Mouse (Mus musculus) testis, postnatal 14 days (tissue): ENCODE measurements at regions not wholly inside any gene's neighbourhood (a gene's known extent, or its start where the extent isn't known, plus 50 kb on each side); places are given as distances from the start of the nearest gene placed in this dataset.

Experiments
- DNase-seq: peaks from one replicate; pipeline ENCODE4 v3.0.0; 2021; ENCODE audit warnings: low spot score

DNA sequence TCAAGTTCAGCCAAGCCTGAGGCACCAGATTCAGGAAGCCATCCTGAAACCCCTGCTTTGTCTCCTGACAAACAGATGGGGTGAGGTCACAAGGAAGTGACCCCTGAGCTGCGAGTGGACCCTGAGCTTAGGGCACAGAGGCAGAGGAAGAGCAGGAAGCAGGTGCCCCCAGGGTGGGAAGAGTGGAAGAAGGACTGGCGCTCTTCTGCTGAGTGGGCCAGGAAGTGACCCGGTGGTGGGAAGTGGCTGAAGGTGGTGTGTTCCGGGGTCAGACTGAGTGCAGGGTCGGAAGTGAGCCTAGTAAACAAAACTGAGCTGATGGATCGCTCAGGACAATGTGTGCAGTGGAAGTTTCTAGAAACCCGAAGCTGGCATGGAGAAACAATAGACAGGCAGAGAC lies 57.2 kb upstream of the Unc5b start:
- DNase-seq = no peak

DNA sequence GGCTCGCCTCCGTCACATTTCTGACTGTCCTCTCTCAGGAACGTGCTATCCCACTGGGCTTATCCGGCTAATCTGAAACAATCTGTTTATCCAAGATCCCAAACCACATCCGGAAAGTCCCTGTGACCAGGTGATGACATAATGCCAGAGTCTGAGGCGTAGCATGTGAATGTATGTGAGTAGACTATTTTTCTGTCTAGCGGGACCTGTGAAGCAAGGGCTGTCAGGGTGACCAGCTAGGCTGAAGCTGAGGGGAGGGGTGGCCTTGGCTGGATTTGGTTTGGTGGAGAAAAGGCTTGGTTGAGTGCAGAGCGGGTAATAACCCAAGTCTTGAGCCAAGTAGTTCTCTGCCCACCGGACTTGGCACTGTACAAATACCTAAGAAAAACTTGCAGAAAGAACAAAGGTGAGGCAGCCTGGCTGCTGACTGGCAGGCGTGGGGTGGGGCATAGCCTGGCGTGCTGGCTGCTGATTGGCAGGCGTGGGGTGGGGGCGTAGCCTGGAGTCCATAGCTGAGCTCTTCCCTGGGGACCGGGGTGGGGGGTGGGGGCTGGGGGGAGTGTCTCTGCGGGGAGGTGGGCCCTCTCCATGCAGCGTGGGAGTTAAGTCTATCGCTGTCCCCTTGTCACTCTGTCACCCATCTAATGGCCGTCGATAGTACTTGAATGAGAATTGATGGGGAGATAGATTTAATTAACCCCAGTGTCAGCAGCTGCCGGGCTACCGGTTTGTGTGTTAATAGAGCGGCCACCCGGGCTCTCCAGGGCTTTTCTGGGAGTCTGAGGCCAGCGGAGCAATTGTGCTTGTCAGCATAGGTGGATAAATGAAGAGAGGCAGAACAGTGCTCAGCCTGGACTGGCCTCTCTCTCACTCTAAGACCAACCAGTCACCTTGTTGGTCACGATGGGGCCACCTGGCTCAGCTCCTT lies 54.2 kb upstream of the Unc5b start:
- DNase-seq = no peak

DNA sequence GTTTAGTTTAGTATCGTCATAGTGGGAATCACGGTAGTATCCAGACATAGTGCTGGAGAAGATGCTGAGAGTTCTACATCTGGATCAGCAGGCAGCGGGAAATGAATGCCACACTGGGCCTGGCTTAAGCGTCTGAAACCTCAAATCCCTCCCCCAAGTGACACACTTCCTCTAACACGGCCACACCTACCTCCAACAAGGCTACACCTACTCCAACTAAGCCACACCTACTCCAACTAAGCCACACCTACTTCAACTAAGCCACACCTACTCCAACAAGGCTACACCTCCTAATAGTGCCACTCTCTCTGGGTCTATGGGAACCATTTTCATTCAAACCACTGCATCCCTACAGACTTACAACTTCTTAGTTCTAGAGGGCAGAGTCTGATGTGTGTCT lies 53.4 kb upstream of the Unc5b start:
- no peak for DNase-seq
